Mouse (Mus musculus): Measurements from ENCODE around the gene Uso1. TPM values are rescaled to one million over a fixed set of nuclear protein-coding genes. Genes with fewer than 3 reads are reported as not detected.

The Uso1 gene
- polyA plus RNA-seq, 1 experiment, result 8.1 TPM

DNA sequence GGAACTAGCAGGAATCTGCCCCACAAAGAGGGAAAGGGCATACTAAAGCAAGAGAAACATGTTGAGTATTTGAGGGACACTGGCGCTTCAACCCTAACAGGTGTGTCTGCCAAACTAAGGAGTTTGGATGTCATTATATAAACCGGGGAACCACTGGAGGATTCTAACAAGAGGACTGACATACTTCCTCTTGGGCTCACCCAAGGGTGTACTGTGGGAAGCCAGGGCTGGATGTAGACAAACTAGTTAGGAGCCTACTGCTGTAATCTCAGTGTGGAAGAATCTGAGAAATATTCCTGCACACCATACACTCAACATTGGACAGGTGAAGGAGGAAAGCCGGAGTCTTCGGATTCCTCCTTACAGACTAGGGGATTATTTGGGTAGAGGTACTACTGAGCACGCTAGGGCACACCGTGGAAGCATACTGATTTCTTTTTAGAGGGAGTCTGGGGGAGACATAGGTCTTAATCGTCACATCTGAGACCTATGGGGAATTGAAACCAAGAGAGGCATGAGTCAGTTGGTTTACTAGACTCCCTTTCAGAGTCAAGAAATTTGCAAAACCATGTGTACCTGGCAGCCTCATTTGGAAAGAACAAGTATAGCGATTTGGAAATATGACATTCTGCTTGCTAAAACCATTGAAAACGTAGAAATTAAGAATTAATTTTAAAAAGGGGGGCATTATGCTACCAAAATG is 1.1 kb upstream of the Uso1 start:
- H3K27ac ChIP-seq (ENCODE audit: control insufficient read depth, insufficient read depth, low read depth, low read length), result no peak overlapping the region
- H3K4me1 ChIP-seq (ENCODE audit: control insufficient read depth, insufficient read depth, low read length), result peaks cover 3% of the 10 kb centered on the region
- H3K27me3 ChIP-seq (ENCODE audit: control insufficient read depth, insufficient read depth, low read length), result no peaks in the 10 kb centered on the region
- no peak for TF ChIP-seq POLR2A (IDR thresholded peaks at IDR 0.05; ENCODE audit: control insufficient read depth, low read depth, low read length)
- TF ChIP-seq CTCF (IDR thresholded peaks at IDR 0.05; ENCODE audit: control insufficient read depth, insufficient read depth, insufficient replicate concordance, low read depth, low read length), result no peak
- no peaks in the 10 kb centered on the region for H3K36me3 ChIP-seq (ENCODE audit: control insufficient read depth, insufficient read depth, low read length)
- H3K4me3 ChIP-seq (ENCODE audit: control insufficient read depth, low read depth, low read length), result no peak overlapping the region

DNA sequence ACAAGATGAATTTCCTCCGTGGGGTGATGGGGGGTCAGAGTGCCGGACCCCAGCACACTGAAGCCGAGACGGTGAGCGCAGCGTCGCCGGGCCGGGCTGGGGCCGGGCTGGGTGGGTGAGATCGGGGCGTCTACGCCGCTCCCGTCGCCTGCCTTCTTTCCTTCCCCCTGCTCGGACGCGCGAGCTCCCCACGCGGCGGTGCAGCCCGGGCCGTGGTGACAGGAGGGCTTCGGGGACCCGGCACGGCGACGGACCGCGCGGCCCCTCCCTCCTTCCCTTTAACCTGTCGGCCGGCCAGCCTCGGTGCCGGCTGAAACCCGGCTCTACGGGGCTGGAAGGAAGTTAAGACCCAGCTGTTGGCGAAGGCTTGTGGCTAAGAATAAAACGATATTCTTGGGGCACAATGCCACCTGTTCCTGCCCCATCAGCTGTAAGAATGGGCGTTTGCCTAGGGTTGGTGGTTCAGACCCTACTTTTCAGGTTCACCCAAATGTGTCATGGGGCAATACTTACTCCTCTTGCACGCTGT is 419 bp downstream of the Uso1 start:
- no peaks in the 10 kb centered on the region for H3K36me3 ChIP-seq (ENCODE audit: control insufficient read depth, insufficient read depth, low read length)
- H3K27me3 ChIP-seq (ENCODE audit: control insufficient read depth, insufficient read depth, low read length), result no peaks in the 10 kb centered on the region
- TF ChIP-seq POLR2A (IDR thresholded peaks at IDR 0.05; ENCODE audit: control insufficient read depth, low read depth, low read length) (no peak), CTCF (IDR thresholded peaks at IDR 0.05; ENCODE audit: control insufficient read depth, insufficient read depth, insufficient replicate concordance, low read depth, low read length) (no peak)
- H3K27ac ChIP-seq (ENCODE audit: control insufficient read depth, insufficient read depth, low read depth, low read length), result peak overlapping the region; percentile 9
- H3K4me3 ChIP-seq (ENCODE audit: control insufficient read depth, low read depth, low read length), result peak overlapping the region; percentile 90
- H3K4me1 ChIP-seq (ENCODE audit: control insufficient read depth, insufficient read depth, low read length), result peaks cover 3% of the 10 kb centered on the region

DNA sequence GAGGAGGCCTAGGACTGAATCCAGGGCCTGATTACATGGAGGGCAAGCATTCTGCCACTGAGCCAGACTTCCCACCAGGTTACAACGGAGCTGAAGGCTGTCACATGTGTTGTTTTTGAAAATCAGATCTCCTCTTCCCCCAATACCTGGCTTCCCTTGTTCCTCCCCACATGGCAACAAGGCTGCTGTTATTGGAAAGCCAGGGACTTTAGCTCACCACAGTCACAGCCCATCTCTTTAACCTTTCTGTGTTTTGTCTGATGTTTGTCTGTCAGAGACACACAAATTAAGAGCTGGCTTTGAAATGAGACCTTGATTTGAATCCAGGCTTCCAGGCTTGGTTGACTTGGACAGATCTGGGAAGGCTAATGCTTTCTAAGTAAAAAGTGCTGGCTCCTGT is 1.5 kb downstream of the Uso1 start:
- H3K36me3 ChIP-seq (ENCODE audit: control insufficient read depth, insufficient read depth, low read length), result no peaks in the 10 kb centered on the region
- no peak overlapping the region for H3K27ac ChIP-seq (ENCODE audit: control insufficient read depth, insufficient read depth, low read depth, low read length)
- peaks cover 3% of the 10 kb centered on the region for H3K4me1 ChIP-seq (ENCODE audit: control insufficient read depth, insufficient read depth, low read length)
- no peaks in the 10 kb centered on the region for H3K27me3 ChIP-seq (ENCODE audit: control insufficient read depth, insufficient read depth, low read length)
- TF ChIP-seq CTCF (IDR thresholded peaks at IDR 0.05; ENCODE audit: control insufficient read depth, insufficient read depth, insufficient replicate concordance, low read depth, low read length), result no peak
- no peak overlapping the region for H3K4me3 ChIP-seq (ENCODE audit: control insufficient read depth, low read depth, low read length)

DNA sequence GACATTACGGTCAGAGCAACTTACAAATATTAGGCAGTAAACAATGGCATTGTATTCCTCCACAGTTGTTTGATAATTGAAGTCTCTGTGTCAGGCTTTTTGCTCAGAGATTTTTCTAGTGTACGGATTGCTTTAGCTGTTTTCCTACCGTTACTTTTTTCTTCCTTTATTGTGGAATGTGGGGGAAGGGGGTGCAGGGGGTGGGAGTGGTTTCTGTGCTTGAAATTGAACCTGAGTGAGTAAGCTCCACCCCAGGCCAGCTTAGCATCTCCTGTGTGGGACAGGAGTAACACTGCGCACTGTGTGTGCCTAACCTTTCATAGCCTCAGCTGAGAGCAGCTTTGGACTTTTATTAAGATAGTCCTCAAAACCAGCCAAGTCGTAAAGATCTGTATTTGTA is 4.0 kb downstream of the Uso1 start:
- Histone ChIP-seq H3K27ac (ENCODE audit: control insufficient read depth, insufficient read depth, low read depth, low read length) (no peak overlapping the region), H3K4me3 (ENCODE audit: control insufficient read depth, low read depth, low read length) (no peak overlapping the region), H3K4me1 (ENCODE audit: control insufficient read depth, insufficient read depth, low read length) (peaks cover 3% of the 10 kb centered on the region), H3K36me3 (ENCODE audit: control insufficient read depth, insufficient read depth, low read length) (no peaks in the 10 kb centered on the region), H3K27me3 (ENCODE audit: control insufficient read depth, insufficient read depth, low read length) (no peaks in the 10 kb centered on the region)
- no peak for TF ChIP-seq CTCF (IDR thresholded peaks at IDR 0.05; ENCODE audit: control insufficient read depth, insufficient read depth, insufficient replicate concordance, low read depth, low read length)
- TF ChIP-seq POLR2A (IDR thresholded peaks at IDR 0.05; ENCODE audit: control insufficient read depth, low read depth, low read length), result no peak

DNA sequence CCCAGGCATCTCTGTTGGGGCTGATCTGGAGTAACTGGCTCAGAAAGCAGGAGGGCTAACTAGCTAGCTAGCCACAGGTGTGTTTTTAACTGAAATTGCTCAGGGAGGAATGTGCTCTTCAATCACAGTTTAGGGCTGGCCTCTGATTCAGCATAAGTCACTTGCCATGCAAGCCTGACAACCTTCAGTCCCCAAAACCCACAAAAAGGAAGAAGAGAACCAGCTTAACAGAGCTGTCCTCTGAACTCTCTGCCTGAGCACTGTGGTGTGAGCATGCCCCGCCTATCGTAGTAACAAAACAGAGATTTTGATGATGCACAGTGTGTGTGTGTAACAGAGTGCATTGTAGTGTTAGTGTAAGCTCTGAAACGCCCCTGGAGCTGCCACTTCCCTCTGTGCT is 4.7 kb downstream of the Uso1 start:
- no peaks in the 10 kb centered on the region for H3K36me3 ChIP-seq (ENCODE audit: control insufficient read depth, insufficient read depth, low read length)
- no peak overlapping the region for H3K4me3 ChIP-seq (ENCODE audit: control insufficient read depth, low read depth, low read length)
- H3K27ac ChIP-seq (ENCODE audit: control insufficient read depth, insufficient read depth, low read depth, low read length), result no peak overlapping the region
- H3K4me1 ChIP-seq (ENCODE audit: control insufficient read depth, insufficient read depth, low read length), result peaks cover under 1% of the 10 kb centered on the region
- H3K27me3 ChIP-seq (ENCODE audit: control insufficient read depth, insufficient read depth, low read length), result no peaks in the 10 kb centered on the region
- TF ChIP-seq POLR2A (IDR thresholded peaks at IDR 0.05; ENCODE audit: control insufficient read depth, low read depth, low read length) (no peak), CTCF (IDR thresholded peaks at IDR 0.05; ENCODE audit: control insufficient read depth, insufficient read depth, insufficient replicate concordance, low read depth, low read length) (no peak)

DNA sequence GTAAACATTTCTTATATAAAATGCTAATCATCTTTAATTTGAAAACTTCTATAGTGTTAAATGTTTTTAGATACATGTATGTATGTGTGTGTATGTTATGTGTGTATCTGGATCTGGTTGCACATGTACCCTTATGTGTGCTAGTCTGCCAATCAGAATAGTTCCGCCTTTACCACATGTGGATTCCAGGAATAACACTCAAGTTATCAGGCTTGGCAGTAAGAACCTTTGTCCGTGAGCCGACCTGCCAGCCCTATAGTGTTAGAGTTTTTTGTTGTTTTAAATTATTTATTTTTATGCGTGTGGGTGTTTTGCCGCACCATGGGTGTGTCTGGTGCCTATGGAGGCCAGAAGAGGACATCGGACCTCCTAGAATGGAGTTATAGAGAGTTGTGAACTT is 5.9 kb downstream of the Uso1 start:
- Histone ChIP-seq H3K4me1 (ENCODE audit: control insufficient read depth, insufficient read depth, low read length) (no peaks in the 10 kb centered on the region; the same call in 1 of the 2 replicates), H3K36me3 (ENCODE audit: control insufficient read depth, insufficient read depth, low read length) (no peaks in the 10 kb centered on the region), H3K4me3 (ENCODE audit: control insufficient read depth, low read depth, low read length) (no peak overlapping the region), H3K27me3 (ENCODE audit: control insufficient read depth, insufficient read depth, low read length) (no peaks in the 10 kb centered on the region), H3K27ac (ENCODE audit: control insufficient read depth, insufficient read depth, low read depth, low read length) (no peak overlapping the region)
- TF ChIP-seq POLR2A (IDR thresholded peaks at IDR 0.05; ENCODE audit: control insufficient read depth, low read depth, low read length), result no peak
- no peak for TF ChIP-seq CTCF (IDR thresholded peaks at IDR 0.05; ENCODE audit: control insufficient read depth, insufficient read depth, insufficient replicate concordance, low read depth, low read length)

DNA sequence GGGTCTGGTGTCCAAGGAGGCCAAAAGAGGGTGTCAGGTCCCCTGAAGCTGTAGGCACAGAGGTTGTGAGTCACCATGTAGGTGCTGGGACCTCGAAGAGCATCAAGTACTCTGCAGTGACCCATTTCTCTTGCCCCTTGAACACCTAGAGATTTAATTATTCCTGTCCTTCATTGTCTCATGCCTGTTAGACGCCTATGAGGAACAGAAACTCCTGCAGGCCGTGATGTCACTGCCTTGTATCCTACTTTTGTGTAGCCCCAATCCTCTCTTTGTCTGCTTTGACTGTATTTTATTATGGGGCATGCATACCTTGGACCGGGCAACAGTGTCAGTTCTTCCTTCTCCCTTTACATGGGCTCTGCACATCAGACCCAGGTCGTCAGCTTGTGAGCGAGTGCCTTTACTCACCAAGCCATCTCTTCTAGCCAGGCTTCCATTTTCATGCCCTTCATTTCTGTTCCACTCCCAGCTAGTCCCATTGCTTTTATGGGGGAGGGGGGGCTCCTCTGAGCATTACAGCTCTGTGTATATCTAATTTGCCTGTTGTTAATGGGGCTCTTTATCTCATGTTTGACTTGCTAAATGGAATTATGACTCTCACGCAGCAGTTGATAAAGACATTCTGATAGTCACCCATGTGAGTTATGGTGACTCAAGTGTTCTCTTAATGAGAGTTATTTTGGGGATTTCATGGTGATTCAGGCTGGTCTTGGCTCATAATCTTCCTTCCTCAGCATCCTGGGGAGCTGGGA is 7.4 kb downstream of the Uso1 start:
- no peaks in the 10 kb centered on the region for H3K36me3 ChIP-seq (ENCODE audit: control insufficient read depth, insufficient read depth, low read length)
- H3K4me3 ChIP-seq (ENCODE audit: control insufficient read depth, low read depth, low read length), result no peak overlapping the region
- H3K27ac ChIP-seq (ENCODE audit: control insufficient read depth, insufficient read depth, low read depth, low read length), result no peak overlapping the region
- TF ChIP-seq POLR2A (IDR thresholded peaks at IDR 0.05; ENCODE audit: control insufficient read depth, low read depth, low read length) (no peak), CTCF (IDR thresholded peaks at IDR 0.05; ENCODE audit: control insufficient read depth, insufficient read depth, insufficient replicate concordance, low read depth, low read length) (no peak)
- no peaks in the 10 kb centered on the region for H3K4me1 ChIP-seq (ENCODE audit: control insufficient read depth, insufficient read depth, low read length)
- H3K27me3 ChIP-seq (ENCODE audit: control insufficient read depth, insufficient read depth, low read length), result no peaks in the 10 kb centered on the region
